Mouse (Mus musculus) CH12F3 (cell line): ENCODE results near the gene Ank3.

Source experiments
- in situ Hi-C: fragments of 300-500 bp; cut with MboI; formaldehyde crosslinking; loops from 2 replicates; pipeline ENCODE4 v1.14.3; 2020; ENCODE audit warnings: low sequenced_read_pairs

The Ank3 gene

DNA sequence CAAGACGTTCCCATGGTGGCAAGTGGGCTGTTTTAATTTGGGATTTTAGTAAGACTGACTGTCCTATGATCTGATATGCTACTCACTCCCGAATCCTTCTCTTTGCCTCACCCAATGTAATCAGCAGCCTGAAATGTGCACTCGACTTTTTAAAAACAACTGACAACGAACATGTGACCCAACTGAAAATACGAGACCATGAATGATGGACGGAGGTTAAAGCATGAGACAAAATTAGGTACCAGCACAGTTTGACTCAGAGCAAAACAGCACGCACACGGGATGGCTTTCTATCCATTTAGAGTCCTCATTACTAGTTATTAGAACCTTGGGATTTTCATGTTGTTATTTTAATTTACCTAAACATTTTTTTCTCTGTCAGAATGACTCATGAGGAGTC is 171.2 kb downstream of the Ank3 start:
- in situ Hi-C loops: no loop called here

DNA sequence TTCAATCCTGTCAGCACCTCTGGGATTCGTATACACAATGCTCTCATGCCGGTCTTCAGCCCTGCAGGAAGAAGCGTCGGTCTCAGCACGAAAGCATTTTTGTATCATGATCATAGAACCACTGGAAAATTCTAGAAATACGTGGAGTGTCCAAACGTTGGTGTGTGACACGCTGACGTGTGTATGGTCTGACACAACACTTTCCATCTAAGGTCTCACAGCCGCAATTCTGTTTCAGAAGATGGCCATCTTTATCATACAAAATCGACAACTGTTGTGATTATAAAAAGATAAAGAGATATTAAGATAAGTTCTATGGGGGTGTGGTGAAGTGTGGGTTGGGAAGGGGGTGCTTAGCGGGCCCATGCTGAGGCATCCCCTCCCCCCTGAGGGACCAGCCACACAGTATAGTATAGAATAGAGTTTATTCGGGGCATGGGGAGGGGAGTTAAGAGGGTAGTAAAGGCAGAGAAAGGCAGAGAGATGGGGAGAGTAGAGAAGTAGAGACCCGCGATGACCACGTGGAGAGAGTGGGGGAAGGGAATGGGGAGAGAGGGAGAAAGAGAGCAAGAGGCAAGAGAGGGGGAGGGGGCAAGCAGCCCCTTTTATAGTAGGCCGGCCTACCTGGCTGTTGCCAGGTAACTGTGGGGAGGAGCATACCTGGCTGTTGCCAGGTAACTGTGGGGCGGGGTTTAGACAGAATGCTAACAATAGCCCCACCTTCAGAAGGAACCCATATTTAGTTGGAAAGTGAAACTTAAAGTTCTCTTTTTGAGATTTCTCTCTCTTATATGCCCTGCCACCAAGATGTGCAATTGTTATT is 172.1 kb downstream of the Ank3 start:
- in situ Hi-C loops: no loop called here

DNA sequence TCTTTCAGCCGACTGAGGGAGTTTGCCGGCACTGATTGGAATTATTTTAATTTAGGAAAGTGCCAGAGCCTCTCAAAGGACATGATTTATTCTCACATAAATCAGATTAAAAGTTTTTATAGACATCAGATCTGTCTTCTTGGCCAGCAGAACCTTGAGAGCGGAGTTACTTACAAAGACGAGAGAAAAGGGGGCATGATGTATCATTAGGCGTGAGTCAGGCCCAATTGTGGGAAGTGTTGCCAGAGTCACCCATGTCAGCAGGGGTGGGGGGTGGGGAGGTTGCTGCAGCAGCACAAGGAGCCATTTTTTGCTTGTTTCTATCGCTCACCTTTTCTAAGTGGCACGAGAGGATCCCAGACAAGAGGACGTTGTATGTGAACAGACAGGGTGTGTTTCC is 172.8 kb downstream of the Ank3 start:
- in situ Hi-C loops: no loop called here

DNA sequence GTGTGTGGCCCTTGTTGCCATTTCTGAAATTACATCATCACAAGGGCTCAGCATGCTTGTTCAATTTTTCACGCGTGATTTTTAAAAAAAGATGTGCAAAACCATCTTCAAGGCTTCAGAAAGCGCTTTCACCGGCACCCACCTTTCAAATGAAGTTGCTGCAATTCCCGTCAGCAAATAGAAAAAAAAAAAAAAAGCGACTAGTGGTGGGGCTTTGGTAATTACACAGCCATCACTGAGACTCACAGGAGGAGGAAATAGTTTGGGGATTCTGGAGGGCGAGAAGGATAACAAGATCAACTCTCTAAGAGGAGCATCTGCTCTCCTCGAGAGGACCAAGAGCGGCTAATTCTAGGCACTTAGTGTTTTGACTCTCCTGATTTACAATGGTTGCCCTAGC is 173.4 kb downstream of the Ank3 start:
- in situ Hi-C loops: no loop called here

DNA sequence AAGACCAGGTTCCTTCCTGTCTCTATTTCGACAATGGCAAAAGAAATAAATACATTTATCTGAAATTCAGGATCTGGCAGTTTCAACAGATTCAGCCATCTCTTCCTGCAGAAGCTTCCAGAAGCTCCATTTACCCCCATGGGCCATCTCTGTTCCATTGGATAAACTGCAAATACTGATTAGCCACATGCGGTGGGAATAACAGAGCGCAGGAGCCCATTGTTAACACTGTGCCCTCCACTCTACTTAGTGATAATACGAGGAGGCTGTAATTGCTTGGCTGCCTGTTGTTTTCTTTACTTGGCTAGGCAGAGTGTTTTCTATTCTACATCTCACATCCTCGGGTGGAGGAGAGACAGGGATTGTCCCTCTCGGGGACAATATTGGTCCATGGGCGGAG is 174.5 kb downstream of the Ank3 start:
- in situ Hi-C loops: no loop called here

DNA sequence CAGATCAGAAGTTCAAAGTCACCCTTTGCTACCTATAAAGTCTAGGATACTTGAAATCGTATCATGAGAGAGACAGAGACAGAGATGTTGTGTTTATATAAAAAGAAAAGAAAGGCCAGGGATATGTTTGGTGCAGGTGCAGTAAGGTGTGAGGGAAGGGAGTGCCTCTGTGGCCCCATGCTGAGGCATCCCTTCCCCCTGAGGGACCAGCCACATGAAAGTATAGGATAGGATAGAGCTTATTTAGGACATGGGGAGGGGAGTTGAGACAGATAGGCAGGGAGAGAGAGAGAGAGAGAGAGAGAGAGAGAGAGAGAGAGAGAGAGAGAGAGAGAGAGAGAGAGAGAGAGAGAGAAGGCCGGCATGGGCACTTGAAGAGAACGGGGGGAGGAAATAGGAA is 175.2 kb downstream of the Ank3 start:
- in situ Hi-C loops: no loop called here

DNA sequence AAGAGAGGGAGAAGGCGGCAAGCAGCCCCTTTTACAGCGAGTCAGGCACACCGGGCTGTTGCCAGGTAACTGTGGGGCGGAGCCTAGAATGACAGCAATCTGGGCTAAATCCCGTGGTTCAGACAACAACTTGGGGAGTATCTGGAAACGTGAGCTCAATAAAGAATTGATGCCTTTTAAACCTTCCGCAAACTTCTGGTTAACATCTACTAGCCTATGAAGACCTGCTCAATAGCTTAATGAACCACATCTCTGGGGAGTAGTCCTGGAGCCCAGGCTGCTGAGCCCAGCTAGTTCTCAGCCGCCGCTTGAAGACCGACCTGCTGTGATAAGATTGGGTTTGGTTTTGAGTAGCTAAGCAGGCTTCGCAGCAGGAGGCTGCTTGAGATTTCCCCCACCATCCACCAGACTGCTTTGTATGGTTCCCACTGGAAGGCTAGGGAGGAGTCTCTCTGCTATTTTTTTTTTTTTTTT is 175.7 kb downstream of the Ank3 start:
- in situ Hi-C loops: no loop called here

DNA sequence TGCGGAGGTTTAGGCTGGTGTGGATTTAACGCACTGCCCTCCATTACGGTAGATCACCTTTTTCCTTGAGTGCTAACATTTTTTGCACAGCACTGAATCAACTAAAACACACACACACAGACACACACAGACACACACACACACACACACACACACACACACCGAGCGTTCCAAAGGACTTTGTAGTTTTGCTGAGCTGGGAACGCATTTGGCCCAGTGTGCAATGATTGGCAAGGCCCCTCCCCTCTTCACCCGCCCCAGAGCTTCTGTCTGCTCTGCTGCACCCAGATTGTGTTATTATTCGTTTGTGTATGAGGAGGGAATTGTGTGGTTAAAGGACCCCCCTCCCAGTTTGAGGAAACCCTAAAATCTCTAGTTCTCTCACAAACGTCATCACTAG is 176.3 kb downstream of the Ank3 start:
- in situ Hi-C loops: no loop called here

DNA sequence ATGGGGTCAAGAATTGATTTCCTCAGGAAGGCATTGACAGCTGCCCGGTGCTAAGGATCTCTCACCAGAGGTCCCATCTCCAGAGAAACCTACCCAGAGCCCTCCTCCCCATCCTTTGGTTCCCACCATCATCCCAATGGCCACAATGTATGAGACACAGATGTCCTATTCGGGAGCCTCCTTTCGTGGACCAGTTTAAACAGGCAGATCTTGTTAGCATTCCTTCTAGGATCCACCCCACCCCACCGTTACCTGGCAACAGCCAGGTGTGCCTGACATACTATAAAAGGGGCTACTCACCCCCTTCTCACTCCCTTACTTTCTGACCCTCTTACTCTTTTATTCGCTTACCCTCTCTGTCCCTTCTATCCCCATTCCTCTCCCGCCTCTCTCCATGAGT is 176.9 kb downstream of the Ank3 start:
- in situ Hi-C loops: no loop called here

DNA sequence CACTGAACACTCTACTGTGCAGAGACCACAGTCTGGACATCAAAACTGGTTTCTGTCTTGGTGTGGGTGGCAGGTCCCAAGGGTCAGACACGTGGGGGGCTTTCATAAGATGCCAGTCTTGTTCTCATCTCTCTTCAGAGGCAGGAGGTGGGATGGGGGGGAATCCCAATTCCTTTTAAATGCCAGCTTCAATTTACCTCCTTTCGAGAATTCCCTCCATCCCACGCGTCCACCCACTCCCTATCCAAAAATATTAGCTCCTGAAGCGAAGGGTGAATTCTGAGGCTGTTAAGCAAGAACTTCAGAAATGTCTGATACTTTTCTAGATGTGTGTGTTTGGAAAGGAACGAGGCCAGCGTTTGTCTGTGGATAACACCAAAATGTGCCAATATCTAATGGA is 177.7 kb downstream of the Ank3 start:
- in situ Hi-C loops: no loop called here

DNA sequence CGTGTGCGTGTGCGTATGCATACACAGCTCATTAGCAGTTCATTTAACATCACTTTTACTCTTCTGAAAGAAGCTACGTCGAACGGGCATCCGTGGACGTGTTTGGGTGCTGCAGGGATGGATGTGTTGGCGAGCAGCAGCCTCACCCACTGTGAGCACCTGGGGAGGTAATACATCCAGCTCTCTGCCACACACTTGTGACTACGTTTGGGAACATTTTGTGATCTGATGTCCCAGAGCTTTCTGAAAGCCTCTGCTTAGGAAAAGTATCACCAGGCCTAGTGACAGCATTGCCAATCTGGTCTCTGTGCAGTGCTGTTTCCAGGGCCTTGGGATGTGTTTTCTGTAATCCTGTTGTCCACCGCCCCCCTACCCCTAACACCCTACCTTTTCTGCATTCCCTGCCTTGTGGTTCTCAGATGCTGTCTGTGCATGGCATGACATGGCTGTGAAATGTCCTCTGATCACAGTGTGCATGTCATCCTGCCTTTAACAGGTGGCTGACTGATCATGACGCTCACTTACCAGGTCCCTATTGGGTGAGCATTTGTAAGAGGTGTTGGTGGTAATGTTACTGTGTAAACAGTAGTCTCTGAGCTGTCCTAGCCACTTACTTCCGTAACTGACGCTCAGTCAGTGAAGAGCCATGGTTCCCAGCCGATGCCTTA is 178.6 kb downstream of the Ank3 start:
- in situ Hi-C loops: no loop called here

DNA sequence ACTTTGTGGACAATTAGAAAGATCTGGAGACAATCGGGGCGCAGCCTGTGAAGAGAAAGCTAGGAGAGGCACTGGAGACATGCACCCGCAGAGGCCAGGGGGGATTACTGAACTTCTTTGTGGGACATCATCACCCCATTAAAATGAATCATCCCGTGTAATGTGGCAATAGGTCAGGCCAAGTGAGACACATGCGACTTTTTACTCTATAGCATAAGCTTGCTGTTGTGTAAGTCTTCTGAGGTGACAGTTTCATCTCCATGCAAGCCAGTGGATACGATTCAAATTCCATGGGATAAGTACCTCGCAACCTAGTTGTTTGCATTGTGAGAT is 179.1 kb downstream of the Ank3 start:
- in situ Hi-C loops: no loop called here

DNA sequence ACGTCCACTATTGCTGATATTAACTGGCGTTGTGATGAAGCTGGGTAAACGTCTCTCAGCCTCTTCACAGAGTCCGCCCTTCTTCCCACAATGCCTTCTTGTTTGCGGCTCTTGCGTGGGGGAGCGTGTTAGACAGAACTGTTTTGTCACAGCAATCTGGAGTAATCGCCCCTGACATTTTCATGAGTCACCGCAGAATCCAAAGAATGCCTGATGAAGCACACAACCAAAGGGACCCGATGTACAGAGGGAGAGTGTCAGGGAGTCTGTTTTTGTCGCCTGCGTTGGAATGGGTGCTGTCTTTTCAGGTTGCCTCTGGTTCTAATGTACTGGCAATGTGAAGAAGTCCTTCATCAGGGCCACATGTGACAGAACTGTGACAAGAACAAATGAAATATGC is 181.0 kb downstream of the Ank3 start:
- in situ Hi-C loops: no loop called here

DNA sequence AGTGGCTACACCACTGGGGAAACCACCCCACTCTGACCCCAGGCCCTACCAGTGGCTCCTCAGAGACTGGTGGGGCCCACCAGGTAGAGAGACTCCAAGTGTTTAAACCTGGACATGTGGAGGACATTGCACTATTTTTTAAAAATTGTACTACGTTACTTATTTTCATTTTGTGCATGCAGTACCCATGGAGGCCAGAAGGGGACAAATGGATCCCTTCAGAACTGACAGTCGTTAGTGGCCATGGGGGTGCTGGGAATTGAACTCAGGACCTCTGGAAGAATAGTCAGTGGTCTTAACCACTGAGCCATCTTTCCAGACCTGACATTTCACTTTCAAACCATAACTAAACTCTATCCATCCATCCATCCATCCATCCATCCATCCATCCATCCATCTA is 183.0 kb downstream of the Ank3 start:
- in situ Hi-C loops: no loop called here

DNA sequence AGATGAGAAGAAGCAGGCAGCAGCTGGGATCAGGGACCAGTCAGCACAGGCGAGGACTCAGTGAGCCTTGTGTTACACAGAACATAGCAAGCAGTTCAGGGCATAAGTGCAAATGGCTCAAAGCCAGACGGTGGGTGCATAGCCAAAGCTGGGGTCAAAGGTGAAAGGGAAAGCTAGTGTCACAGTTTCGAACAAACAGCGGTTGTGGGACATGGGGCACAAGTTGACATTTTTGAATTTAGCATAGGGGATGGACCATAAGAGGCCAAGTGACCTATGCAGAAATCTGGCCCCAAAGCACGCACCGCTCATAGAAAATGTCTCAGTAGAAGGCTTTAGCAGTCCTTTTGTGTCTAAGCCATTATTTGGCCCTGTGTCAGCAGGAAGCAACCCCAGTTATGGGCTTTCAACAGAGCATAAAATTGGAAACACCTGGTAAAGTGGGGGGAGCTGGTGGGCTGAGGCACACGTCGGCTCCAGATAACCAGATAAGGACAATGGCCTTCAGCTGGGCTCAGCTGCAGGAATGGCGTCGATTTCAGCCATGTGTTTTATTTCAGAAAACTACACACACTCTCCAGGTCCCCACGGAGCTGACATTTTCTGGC is 185.4 kb downstream of the Ank3 start:
- in situ Hi-C loops: no loop called here

DNA sequence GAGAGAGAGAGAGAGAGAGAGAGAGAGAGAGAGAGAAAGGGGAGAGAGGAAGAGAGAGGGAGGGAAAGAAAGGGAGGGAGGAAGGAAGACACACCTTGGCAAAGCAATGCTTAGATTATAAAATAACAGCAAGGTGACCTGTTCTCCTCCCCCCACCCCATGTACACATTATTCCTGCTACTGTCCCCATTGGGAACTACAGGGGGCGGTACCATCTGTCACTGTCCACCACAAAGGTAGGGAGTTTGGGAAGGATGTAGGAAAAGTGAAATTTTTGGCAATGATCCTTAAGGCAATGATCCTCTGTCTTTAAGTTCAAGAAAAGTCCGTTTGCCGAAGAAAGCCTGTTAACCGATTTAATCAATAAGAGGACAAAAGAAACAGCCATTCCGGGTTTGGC is 186.0 kb downstream of the Ank3 start:
- in situ Hi-C loops: no loop called here

DNA sequence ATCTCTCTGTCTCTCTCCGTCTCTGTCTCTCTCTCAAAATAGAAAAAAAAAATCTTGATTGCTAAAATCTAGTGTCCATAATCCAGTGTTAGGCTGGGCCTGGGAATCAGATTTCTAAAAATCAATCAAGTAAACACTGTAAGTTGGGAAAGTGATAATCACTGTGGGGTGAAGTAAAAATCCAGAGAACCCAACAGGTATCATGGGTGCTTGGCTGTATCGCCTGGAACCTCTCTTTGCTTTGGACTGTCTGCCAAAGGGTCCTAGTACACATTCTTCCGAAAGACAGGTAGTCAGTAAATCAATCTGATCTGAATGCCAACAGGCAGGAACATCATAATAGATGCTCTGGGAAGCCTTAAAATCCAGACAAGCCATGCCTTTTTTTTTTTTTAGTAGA is 186.7 kb downstream of the Ank3 start:
- in situ Hi-C loops: no loop called here

DNA sequence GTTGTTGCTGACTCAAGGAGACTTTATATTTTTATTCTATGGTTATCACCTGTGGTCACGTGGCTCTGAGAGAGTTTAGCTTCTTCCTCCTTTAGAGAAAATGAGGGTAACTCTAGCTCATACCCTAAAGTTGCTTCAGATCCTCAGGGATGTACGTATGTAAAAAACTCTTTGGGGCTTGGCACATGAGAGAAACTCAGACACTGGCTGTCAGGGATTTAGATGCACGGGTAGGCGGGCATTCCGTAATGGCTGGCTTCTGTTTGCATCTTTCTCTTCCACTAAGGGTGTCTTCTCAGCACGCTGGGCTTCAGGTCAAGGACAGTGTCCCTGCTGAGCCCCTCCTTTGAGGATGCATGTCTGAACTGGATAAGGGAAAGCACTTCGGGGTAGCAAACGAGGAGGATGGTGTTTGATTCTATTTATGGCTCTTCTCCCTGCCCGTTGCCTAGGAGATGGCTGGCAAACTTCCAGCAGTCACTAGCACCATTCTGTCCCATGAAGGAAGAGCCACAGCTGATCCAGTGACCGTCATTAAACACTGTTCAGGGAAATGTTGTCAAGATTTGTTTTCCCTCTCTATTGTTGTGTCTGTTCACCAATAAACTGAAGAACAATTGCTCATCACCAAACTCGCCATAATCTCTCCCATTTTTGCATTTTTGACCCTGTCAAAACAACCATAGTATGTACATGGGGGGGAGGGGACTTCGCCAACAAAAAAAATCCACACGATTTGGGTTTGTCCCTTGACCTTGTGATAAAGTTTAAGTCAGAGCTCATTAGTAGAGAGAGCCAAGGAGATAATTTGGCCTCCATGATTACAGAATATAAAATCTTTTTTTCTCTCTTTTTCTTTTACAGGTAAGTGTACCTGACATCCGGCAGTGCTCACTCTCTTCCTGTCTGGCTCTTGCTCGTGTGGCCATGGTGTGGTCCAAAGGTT is 195.9 kb downstream of the Ank3 start:
- in situ Hi-C loops: no loop called here

DNA sequence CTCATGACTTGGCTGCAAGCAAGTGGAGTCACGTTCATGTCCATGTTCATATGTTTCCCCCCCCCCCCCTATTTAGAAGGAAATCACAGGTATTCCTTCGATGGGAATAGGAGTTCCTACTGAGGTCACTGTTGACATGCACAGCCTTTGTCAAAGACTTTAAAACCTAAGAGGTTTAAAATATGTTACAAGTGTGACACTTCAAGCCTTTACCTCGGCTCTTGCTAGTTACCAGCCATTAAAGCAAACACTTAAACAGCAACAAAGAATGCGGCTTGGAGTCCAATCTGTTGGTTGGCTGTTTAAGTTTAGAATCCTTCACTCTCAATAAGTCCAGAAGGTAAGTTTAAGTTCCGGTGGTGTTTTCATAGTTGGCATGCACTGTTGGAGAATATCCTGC is 196.9 kb downstream of the Ank3 start:
- in situ Hi-C loops: no loop called here

DNA sequence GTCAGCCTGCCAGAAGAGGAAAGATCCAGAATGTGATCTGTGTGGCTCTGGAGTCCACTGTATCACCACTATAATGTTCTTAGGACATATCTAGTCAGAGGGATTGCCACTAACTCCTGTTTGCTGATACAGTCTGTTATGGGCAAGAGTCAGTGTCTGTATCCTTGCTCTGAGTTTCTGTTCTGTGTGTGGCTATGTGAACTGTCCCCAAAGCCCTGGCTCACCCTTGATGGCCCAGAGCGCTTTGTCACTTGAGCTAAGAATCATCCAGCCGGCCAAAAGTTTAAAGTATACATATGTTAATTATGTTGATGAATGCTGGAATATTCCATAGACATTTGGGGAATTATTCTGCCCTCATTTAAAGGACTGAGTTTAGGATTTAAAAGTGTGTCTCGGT is 202.9 kb downstream of the Ank3 start:
- in situ Hi-C loops: no loop called here

DNA sequence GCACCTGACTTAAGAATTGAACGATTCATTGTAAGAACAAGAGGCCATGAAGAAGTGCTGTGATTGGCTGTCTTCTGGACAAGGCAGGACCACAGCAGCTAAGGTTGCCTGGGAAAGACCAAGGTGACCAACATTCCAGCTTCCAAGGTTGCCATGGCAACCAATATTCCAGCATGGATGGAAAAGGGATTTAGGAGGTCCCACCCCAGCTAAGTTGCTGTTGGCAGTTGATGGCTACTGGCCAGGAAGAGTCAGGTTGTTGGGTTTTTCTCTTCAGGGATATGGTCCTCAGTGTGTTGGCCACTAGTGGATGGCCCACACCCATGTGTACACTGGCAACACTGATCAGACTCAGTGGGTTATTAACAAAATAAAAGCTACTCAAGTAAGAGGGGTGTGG is 204.1 kb downstream of the Ank3 start:
- in situ Hi-C loops: no loop called here
